Mouse (Mus musculus) embryonic fibroblast, embryonic 13.5 days (primary cell): ENCODE measurements around the gene Arcn1.

Source experiments
- CTCF ChIP-seq: IDR thresholded peaks from 2 replicates; pipeline ENCODE4 v1.5.1; 2011; ENCODE audit warnings: mild to moderate bottlenecking, control low read depth, low read length, moderate library complexity, borderline replicate concordance; ENCODE audit not compliant: insufficient read depth
- POLR2A ChIP-seq: IDR thresholded peaks from 2 replicates; pipeline ENCODE4 v1.6.1; 2011; ENCODE audit warnings: low read depth, mild to moderate bottlenecking, control low read depth, low read length, moderate library complexity

DNA sequence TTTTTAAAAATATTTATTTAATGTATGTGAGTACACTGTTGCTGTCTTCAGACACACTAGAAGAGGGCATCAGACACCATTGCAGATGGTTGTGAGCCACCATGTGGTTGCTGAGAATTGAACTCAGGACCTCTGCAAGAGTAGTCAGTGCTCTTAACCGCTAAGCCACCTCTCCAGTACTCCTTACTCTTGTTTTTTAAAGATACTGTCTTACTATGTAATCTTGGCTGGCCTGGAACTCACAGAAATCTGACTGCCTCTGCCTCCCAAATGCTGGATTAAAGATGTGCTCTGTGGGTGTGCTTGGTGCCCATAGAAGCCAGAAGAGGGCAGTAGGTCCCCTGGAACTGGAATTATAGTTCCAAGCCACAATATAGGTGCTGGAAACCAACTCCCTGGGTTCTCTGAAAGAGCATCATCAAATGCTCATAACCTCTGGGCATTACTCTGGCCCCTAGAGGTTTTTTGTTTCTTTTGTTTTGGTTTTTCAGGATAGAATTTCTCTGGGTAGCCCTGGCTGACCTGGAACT, 26.9 kb downstream of the Arcn1 start:
- TF ChIP-seq CTCF (no peak), POLR2A (no peak)
